Mouse (Mus musculus): ENCODE results near the gene Zfand3. TPM values are rescaled to one million over a fixed set of nuclear protein-coding genes. Genes with fewer than 3 reads are reported as not detected.

Zfand3 gene
- total and polyA plus RNA-seq, 3 experiments: 23.2 to 44.0 (median 23.5) TPM

GRCm38 (mm10) chr17:30236611-30237010, 232.1 kb downstream of the Zfand3 start:
- DNase-seq (ENCODE audit: extremely low read depth): no peak
- H3K4me3 ChIP-seq (replicated peaks in 1 of 3; ENCODE audit: low read depth in 2 of 3, low read length in 2 of 3, poor library complexity in 1 of 3): no peak overlapping the region
- no peaks in the 10 kb centered on the region for H3K9me3 ChIP-seq (replicated peaks; ENCODE audit: low read length)
- no peaks in the 10 kb centered on the region for H3K79me2 ChIP-seq (replicated peaks; ENCODE audit: control insufficient read depth, extremely low read depth, insufficient read depth, poor library complexity, severe bottlenecking)
- no peak overlapping the region for H3K4me2 ChIP-seq (ENCODE audit: insufficient read depth, low read depth, poor library complexity, severe bottlenecking)
- peaks cover 0 to 25% of the 10 kb centered on the region in 2 experiments for H3K36me3 ChIP-seq (replicated peaks in 1 of 2; ENCODE audit: control insufficient read depth in 1 of 2, insufficient read depth in 1 of 2, low read length in 1 of 2)
- peaks cover 0 to 14% of the 10 kb centered on the region in 2 experiments; a peak in 2 of 4 replicates for H3K4me1 ChIP-seq (ENCODE audit: control insufficient read depth in 1 of 2, insufficient read depth in 2 of 2)
- no peak overlapping the region for H3K9ac ChIP-seq (ENCODE audit: insufficient read depth, low read depth)
- H3K27ac ChIP-seq (ENCODE audit: insufficient read depth, low read depth): no peak overlapping the region
- in situ Hi-C loops (cut with MboI; ENCODE audit: low pct_ligation_motif_present, low pct_unique_long_range_greater_than_20kb, low sequenced_read_pairs): loop anchor here (25.0 kb wide), 1 partner anchor 201 kb away; no protein-coding TSS in a partner anchor
- no peak for TF ChIP-seq JUND (conservative IDR thresholded peaks at IDR 0.05; ENCODE audit: low read depth, low read length)
- no peak for TF ChIP-seq MAFK (IDR thresholded peaks at IDR 0.05; ENCODE audit: insufficient replicate concordance, low read length)
- no peak for TF ChIP-seq CHD2 (IDR thresholded peaks at IDR 0.05; ENCODE audit: low read length)
- no peak for TF ChIP-seq TCF12 (IDR thresholded peaks at IDR 0.05; ENCODE audit: low read depth, low read length)
- no peak for TF ChIP-seq ZMIZ1 (IDR thresholded peaks at IDR 0.05; ENCODE audit: low read depth, low read length)
- TF ChIP-seq EP300 (IDR thresholded peaks at IDR 0.05; ENCODE audit: low read length): no peak
- no peak for TF ChIP-seq MXI1 (IDR thresholded peaks at IDR 0.05; ENCODE audit: low read depth, low read length)
- TF ChIP-seq NELFE (IDR thresholded peaks at IDR 0.05; ENCODE audit: low read depth, low read length): no peak
- TF ChIP-seq PAX5 (IDR thresholded peaks at IDR 0.05; ENCODE audit: low read length): no peak
- TF ChIP-seq HCFC1 (IDR thresholded peaks at IDR 0.05; ENCODE audit: low read depth, low read length): no peak
- no peak for TF ChIP-seq NRF1 (IDR thresholded peaks at IDR 0.05; ENCODE audit: low read depth, low read length)
- no peak for TF ChIP-seq JUN (IDR thresholded peaks at IDR 0.05; ENCODE audit: insufficient read depth, low read depth, low read length)
- no peak for TF ChIP-seq KAT2A (IDR thresholded peaks at IDR 0.05; ENCODE audit: insufficient replicate concordance, low read length)
- TF ChIP-seq BHLHE40 (IDR thresholded peaks at IDR 0.05; ENCODE audit: low read depth, low read length): no peak
- TF ChIP-seq POLR2AphosphoS2 (IDR thresholded peaks at IDR 0.05; ENCODE audit: low read depth, low read length): no peak
- TF ChIP-seq MEF2A (IDR thresholded peaks at IDR 0.05; ENCODE audit: borderline replicate concordance, low read depth, low read length): no peak
- no peak for TF ChIP-seq CHD1 (IDR thresholded peaks at IDR 0.05; ENCODE audit: low read depth, low read length)
- no peak for TF ChIP-seq GABPA (IDR thresholded peaks at IDR 0.05; ENCODE audit: insufficient replicate concordance, low read depth, low read length)
- dilution Hi-C loops (cut with MboI; ENCODE audit: extremely low pct_ligation_motif_present, extremely low pct_unique_long_range_greater_than_20kb, low sequenced_read_pairs): no loop called here
- no peaks in the 10 kb centered on the region for H3K27me3 ChIP-seq (replicated peaks)

GRCm38 (mm10) chr17:30237600-30237999, 233.1 kb downstream of the Zfand3 start:
- in situ Hi-C loops (cut with MboI; ENCODE audit: low pct_ligation_motif_present, low pct_unique_long_range_greater_than_20kb, low sequenced_read_pairs) (loop anchor here (25.0 kb wide), 1 partner anchor 200 kb away; no protein-coding TSS in a partner anchor), dilution Hi-C loops (cut with MboI; ENCODE audit: extremely low pct_ligation_motif_present, extremely low pct_unique_long_range_greater_than_20kb, low sequenced_read_pairs) (no loop called here)
- Histone ChIP-seq H3K27me3 (replicated peaks) (no peaks in the 10 kb centered on the region), H3K27ac (ENCODE audit: insufficient read depth, low read depth) (no peak overlapping the region), H3K9me3 (replicated peaks; ENCODE audit: low read length) (no peaks in the 10 kb centered on the region), H3K79me2 (replicated peaks; ENCODE audit: control insufficient read depth, extremely low read depth, insufficient read depth, poor library complexity, severe bottlenecking) (no peaks in the 10 kb centered on the region), H3K4me1 (ENCODE audit: control insufficient read depth in 1 of 2, insufficient read depth in 2 of 2) (peaks cover 0 to 14% of the 10 kb centered on the region in 2 experiments; a peak in 2 of 4 replicates), H3K36me3 (replicated peaks in 1 of 2; ENCODE audit: control insufficient read depth in 1 of 2, insufficient read depth in 1 of 2, low read length in 1 of 2) (peaks cover 0 to 31% of the 10 kb centered on the region in 2 experiments), H3K4me3 (replicated peaks in 1 of 3; ENCODE audit: low read depth in 2 of 3, low read length in 2 of 3, poor library complexity in 1 of 3) (no peak overlapping the region), H3K4me2 (ENCODE audit: insufficient read depth, low read depth, poor library complexity, severe bottlenecking) (no peak overlapping the region), H3K9ac (ENCODE audit: insufficient read depth, low read depth) (no peak overlapping the region)
- no peak for TF ChIP-seq MYC (IDR thresholded peaks at IDR 0.05; ENCODE audit: low read depth, low read length)
- TF ChIP-seq NELFE (IDR thresholded peaks at IDR 0.05; ENCODE audit: low read depth, low read length): no peak
- TF ChIP-seq CTCF (conservative IDR thresholded peaks at IDR 0.05 in 1 of 2, IDR thresholded peaks at IDR 0.05 in 1 of 2; ENCODE audit: low read depth in 2 of 2, low read length in 2 of 2): no peak
- no peak for TF ChIP-seq RCOR1 (conservative IDR thresholded peaks at IDR 0.05; ENCODE audit: low read depth, low read length)
- TF ChIP-seq HCFC1 (IDR thresholded peaks at IDR 0.05; ENCODE audit: low read depth, low read length): no peak
- TF ChIP-seq IRF4 (IDR thresholded peaks at IDR 0.05; ENCODE audit: low read depth, low read length): no peak
- no peak for TF ChIP-seq UBTF (IDR thresholded peaks at IDR 0.05; ENCODE audit: low read depth, low read length)
- no peak for TF ChIP-seq JUN (IDR thresholded peaks at IDR 0.05; ENCODE audit: insufficient read depth, low read depth, low read length)
- no peak for DNase-seq (ENCODE audit: extremely low read depth)
